Mouse (Mus musculus) MEL (cell line): Measurements from ENCODE around the gene Col11a2.

ENCODE experiments used
- CTCF ChIP-seq, 3 experiments: IDR thresholded peaks in 2 of 3; conservative IDR thresholded peaks in 1 of 3; 2 replicates each; pipeline ENCODE4 v1.5.1; 2011 to 2012; ENCODE audit warnings: low read length in 3 of 3, low read depth in 2 of 3, mild to moderate bottlenecking in 2 of 3, improper control_type of control experiment in 1 of 3, inconsistent platforms in 1 of 3, mixed read lengths in 1 of 3, moderate library complexity in 1 of 3; ENCODE audit not compliant: control insufficient read depth in 1 of 3, insufficient read depth in 1 of 3, poor library complexity in 1 of 3, severe bottlenecking in 1 of 3
- HCFC1 ChIP-seq: IDR thresholded peaks from 2 replicates; pipeline ENCODE4 v1.6.1; 2012; ENCODE audit warnings: low read depth, mild to moderate bottlenecking, inconsistent platforms, low read length, improper control_type of control experiment, moderate library complexity
- KAT2A ChIP-seq: conservative IDR thresholded peaks from 2 replicates; pipeline ENCODE4 v1.6.1; 2012; ENCODE audit warnings: low read depth, low read length, improper control_type of control experiment, inconsistent platforms

DNA sequence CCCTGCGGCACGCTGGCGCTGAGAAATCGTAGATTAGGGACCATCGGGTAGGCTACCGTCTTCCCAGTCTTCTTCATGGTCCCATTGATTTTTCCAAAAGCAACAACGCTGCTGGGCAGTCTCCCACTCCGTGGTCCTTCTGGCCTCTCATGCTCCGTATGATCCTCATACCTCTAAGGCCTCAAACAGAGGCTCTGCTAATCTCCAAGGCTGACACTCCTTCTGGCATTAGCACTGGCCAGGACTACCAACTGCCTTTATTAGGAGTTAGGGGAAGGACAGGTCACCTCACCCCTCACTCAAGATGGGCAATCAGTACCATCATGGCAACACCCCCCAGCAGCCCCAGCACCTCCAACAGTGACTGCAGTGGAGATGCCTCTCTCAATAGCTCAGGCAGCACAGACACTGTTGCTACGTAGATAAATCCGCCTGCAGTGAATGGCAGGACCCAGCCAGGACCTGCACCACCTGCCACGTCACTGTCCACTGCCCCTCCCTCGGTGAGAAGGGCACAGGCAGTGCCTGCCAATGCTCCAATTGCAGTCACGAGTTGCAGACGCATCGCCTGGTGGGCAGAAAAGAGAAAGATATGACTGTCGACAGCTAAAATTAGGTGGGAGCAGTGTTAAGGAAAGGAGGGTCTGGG is 10.6 kb upstream of the Col11a2 start:
- no peak for TF ChIP-seq KAT2A
- TF ChIP-seq CTCF (IDR thresholded peaks at IDR 0.05 in 2 of 3, conservative IDR thresholded peaks at IDR 0.05 in 1 of 3; ENCODE audit: control insufficient read depth in 1 of 3, insufficient read depth in 1 of 3, low read depth in 2 of 3, low read length in 3 of 3, poor library complexity in 1 of 3, severe bottlenecking in 1 of 3) = no peak
- TF ChIP-seq HCFC1 = no peak
